Mouse (Mus musculus): ENCODE data around the gene Tcf20.

Tcf20 gene

DNA sequence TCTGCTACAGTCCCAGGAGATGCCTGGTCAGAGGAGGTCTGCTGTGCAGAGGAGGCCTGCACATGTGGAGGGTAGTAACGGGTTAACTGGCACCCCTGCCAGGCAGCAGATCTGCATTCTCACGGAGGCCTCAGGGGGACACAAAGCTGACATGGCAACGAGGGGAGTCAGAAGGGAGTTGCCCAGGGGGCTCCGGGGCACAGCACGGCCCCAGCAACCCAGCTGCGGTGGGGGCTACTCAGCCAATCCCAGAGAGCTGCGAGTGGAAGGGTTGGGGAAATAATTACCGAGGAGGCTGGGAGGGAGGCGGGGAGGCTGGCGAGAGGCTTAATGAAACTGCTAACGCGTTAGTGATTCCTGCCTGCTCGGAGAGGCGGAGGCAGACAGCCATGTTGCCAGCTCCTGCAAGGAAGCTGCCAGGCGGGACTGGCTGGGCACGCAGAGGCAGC lies 29.4 kb downstream of the Tcf20 start:
- no peak for DNase-seq (ENCODE audit: low spot score)

DNA sequence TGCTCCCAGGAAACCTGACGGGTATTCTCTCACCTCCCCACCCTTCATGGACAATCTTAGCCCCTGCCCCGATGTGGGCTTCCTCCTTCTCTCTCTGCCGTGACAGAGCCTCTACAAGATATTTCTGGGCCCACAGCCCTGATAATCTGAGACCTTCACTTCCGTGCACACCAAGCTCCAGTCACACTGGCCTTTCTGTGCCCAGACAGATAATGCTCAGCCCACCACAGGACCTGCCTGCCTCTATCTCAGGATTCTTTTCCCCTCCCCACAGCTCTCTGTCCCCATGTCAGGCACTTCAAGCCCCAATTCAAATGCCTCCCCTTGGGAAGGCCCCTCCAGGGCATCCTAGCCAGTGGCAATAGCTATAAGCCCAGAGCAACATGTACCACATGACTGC lies 31.0 kb downstream of the Tcf20 start:
- DNase-seq (ENCODE audit: low spot score), result no peak

DNA sequence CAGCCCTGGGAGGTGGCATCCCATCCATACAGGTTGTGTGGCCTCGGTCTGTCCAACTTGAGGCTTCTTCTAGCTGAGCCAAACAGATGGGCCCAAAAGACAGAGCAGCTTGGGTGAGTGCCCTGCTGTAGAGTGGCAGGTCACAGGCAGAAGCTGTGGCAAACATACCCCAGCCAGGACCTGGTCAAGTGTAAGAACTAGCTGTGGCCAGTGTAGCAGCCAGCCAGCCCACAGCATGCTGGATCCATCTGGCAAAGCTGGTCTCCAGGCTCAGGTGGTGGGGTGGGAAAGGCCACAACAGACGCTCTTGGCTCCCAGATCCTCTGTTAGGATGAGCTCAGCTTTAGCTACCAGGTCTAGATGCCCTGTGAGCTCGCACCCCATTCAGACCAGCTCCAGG lies 31.4 kb downstream of the Tcf20 start:
- no peak for DNase-seq (ENCODE audit: low spot score)

DNA sequence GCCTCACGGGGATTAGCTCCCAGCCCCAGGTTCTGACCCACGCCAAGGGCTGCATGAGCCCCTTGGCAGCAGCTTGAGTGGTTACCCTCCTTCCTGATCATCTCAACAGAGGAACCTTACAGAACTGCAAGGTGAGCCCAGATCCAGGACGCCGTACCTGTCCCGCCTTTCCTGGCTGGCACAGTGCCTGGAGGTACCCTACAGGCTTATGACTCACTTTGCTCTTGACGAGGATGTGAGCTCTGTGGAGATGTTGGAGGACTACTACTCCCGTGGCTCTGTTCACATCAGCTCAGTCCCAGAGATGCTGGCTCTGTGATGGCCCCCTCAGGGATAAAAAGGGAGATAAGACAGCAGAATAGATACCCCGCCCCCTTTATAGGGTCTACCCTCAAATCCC lies 32.4 kb downstream of the Tcf20 start:
- DNase-seq (ENCODE audit: low spot score), result no peak

DNA sequence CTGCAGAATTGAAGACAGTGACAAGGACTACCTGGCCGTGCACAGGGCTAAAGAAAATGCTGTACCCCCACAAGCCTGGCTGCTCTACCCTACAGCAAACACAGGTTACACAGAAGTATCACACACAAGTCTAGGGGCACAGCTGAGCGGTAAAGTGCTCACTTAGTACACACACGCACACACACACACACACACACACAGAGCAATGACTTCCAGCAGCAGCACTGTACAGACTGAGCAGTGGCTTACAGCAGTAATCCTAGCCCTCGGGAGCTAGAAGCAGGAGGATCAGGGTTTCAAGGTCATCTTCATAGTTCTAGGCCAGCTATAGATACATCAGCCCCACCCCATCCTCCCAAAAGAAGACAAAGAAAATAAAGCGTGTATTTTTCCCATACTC lies 33.6 kb downstream of the Tcf20 start:
- DNase-seq (ENCODE audit: low spot score), result no peak

DNA sequence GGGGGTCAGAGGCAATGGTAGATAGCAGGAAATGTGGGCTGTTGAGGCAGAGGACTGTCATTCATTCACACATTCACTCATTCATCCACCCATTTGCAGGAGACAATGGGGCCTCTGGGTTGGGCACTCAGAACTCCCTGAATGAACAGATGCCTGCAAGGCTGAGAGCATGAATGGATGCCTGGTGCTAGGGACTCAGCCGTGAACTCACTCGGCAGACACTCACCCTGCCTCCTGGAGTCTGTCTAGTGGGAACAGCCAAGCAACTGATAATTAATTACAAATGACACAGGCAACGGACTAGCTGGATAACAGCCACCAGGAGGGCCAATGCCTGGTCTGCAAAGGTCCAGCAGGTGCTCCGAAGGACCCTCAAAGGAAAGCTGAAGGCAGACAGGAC lies 34.6 kb downstream of the Tcf20 start:
- no peak for DNase-seq (ENCODE audit: low spot score)

DNA sequence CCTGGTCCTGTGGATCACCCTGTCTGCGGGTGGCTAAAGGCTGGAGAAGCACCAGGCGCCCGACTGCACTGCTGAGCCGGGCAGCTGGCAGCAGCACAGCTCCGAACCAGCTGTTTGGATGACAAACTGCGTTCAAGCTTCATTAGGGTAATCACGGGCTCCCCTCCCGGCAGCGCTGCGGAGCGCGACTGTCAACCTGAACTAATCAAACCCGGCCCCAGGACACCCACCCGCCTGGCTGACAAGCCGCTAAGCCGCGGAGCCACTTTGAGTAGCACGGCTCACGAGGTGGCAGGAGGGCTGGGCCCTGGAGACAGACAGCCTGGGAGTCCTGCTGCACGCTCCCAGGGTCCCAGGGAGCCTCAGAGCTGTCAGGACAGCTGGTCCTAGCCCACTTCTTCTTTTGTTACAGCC lies 35.4 kb downstream of the Tcf20 start:
- DNase-seq (ENCODE audit: low spot score), result no peak

DNA sequence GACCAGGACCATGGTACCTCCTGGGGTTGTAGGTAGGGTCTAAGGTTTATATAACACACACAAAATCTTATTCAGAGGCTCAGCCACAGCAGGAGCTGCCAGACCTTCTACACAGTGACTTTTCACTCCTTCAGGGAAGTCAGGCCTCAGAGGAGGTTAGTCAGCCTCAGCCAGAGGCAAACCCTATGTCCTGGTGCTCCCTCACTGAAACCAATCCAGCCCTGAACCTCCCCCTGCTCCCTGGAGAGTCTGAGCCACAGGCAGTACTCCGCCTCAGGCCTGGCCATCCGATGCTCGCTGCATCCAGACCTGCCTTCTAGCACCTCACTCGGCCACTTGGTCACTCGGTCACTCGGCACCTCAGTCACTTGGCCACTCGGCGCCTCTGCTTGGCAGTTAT lies 37.4 kb downstream of the Tcf20 start:
- no peak for DNase-seq (ENCODE audit: low spot score)

DNA sequence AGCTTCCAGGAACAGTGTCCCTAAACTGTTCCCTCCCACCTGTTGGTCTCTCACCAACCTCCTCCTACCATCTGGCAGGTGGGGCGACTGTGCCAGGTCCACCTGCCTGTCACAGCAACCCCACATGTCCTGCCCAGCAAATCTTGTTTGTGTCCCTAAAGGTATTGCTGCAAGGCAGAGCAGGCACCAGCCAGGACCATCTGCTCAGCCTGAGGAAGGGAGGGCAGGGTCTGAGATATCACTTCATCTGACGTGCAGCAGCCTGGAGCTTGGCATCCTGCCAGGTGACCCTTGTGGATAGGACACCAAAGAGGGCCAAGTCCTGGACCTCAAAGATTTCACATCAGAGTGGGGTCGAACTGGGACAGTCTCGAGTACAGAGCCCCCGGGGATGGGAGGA lies 40.2 kb downstream of the Tcf20 start:
- no peak for DNase-seq (ENCODE audit: low spot score)

DNA sequence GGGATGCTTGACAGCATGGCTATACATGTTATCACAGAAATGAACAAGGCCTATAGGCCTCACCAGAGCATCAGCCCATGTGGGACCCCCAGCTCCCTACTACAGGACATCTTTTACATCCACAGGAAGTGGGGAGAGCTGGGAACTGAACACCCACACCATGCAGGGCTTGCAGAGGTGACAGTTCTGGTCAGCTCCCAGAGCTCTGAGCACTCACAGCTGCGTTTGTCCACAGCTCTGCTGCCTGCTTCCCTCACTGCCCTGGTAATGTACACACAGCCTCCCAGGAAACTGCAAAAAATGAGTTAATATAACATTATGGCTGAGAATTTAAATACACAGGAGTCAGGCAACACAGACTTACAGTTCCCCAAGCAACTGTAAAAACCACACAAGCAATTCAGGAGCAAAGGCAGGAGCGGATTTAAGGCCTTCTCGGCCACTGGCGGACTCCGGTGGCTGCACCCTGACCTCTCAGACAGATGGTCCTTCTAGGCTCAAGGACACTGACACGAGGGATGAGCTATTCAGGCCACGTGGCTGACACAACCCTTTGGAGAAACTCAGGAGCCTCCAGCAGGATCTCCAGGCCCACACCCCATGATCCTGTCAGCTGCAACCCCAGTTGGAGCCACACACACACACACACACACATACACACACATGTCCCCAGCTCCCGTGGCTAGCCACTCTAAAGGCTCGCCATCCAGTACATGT lies 43.0 kb downstream of the Tcf20 start:
- no peak for DNase-seq (ENCODE audit: low spot score)

DNA sequence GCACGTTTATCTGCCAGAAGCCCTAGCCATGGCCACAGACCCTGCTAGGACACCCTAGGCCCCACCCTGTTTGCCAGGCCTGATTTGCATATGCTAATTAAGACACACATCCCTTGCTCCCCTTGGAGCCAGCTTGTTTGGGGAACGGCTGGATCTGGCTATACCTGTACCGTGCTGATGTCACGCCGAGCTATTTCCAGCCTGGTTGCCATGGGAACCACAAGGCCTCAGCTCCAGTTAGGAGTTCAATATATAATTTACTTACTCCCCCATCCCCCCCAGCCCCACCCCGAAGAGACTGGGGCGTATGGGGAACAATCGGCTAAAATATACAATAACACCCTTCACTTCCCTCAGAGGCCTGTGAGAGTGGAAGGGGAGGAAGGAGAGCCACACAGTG lies 45.9 kb downstream of the Tcf20 start:
- DNase-seq (ENCODE audit: low spot score), result no peak

DNA sequence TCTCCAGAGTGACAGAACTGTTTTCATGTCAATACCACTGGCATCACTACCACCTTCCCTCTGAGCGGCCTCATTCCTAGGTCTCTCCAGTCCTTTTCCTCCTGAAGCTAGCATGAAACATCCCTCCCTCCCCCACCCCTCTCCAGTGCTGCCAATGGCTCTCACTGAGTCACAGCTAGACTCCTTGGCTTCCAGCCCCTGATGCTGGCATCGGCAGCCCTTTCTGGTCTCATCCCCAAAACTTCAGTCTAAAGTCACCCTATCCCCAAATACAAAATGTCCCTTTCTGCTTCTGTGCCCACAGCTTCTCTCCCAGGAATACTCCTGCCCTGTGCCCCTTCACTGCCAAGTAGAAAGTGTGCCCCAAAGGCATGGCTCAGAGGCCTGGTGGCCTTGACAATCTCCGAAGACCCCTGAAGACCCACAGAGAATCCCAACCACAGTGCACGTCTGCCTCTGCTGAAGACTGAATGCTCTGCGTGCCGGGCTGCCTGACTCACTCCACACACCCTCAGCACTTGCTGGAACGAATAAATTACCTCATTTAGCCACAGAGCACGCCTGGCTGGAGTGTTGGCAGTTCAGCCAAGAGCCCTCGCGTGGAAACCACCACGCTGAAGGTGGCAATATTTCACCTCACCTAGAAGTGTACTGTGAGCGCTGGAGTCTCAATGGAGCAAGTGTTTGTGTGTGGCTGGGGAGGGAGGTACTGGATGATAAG lies 47.0 kb downstream of the Tcf20 start:
- no peak for DNase-seq (ENCODE audit: low spot score)

DNA sequence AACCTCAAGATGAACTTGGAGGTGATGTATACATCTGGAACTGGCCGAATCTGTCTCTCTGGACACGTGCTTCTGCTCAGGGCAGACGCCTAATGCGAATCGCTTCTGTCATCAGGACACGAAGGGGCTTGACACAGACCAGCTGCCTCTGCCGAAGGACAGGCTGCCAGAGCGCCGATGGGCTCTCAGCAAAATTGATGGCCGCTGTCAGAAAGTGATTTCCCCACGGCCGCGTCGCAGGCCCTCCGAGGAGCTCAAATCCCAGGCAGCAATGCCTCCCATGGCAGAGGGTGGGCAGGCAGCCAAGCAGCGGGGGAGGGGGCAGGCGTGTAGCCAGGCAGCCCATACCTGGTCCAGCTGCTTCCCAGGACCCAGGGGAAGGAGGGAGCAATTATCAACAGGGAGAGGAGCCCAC lies 49.5 kb downstream of the Tcf20 start:
- DNase-seq (ENCODE audit: low spot score), result no peak

DNA sequence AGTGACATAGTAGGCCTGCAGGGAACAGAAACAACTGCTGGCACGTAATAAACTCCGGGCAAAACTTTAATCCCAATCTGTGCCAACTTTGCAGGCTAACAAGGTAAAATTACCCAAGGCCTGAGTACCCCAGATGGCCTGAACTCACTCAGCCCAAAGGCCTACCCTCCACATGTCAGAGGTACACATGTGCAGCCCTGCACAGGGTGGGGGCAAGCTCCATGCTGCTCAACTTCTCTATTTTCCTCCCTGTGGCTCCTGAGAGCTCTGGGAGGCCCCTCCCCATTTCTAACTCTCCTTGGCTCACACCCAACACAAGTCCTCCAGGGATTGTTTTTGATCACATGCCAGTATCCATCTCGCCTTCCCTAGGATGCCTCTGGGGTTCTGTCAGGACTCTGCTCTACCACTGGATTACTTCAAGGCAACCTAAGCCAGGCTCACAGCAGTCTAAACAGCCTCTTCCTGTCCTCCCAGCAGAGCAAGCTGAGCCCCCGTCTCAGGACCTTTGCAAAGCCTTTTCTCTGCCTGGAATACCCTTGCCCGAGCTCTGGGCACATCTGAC lies 50.2 kb downstream of the Tcf20 start:
- DNase-seq (ENCODE audit: low spot score), result no peak

DNA sequence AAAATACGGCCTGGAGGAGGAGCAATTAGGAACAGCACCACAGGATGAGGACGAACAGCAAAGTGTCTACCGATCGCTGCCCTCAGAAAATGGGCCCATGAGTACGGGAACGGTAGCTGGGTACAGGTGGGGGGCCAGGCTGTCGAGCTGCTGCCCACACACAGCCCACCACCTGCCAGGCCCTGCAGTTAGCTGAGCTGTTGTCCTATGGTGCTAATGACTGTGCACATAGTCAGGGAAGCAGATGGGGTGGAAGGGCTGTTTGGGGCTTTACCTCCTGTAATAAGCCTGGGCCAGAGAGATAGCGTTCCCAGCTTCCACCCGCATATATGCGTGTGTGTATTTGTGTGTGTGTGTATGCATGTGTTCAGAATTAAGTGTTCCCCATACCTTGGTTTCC lies 52.7 kb downstream of the Tcf20 start:
- no peak for DNase-seq (ENCODE audit: low spot score)

DNA sequence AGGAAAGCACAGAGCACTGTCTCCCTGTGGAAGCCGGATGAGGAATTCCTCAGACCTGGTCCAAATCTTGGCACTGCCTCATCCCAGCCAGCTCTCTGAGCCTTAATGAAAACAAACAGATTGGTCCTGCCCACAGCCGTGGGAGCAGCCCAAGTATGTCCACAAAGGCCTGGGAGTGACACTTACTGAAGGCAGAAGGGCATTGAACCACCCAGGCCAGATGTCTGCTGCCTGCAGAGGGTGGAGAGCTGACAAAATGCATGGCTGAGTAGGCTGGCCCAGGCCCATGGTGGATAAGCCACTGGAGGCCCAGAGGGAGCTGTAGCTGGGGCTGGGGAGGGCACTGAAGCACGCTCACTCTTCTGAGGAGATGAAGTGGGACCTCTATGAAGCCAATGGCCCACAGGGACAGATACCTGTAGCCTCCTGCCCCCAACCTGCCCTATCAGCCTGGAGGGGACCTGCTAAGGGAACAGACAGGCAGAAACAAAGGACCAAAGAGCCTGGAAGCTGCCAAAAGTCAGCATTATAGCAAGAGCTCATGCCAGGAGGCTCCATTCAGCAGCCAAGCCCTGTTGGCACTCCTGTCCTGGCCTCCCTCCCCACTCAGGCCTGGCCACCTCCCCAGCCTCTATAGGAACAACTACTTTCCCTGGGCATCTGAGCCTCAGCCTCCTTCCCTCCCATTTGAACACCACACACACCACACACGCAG lies 54.6 kb downstream of the Tcf20 start:
- DNase-seq (ENCODE audit: low spot score), result no peak

DNA sequence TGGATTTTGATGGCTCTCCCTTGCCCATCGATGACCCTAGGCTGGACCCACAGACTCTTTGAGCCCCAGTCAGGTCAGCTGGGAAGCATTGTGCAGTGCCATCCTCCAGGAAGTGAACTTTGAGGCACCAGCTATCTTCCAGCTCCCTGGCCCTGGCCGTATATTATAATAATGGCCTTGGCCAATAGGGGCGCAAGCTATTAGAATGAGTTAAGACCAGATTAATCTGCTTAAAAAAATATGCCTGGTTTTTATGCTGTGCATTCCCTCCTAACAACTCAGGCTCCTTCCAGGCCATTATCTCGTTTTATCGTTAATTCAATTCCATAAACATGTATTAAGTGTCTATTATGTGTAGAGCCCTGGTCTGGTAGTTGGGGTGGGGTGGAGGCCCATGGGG lies 56.2 kb downstream of the Tcf20 start:
- no peak for DNase-seq (ENCODE audit: low spot score)

DNA sequence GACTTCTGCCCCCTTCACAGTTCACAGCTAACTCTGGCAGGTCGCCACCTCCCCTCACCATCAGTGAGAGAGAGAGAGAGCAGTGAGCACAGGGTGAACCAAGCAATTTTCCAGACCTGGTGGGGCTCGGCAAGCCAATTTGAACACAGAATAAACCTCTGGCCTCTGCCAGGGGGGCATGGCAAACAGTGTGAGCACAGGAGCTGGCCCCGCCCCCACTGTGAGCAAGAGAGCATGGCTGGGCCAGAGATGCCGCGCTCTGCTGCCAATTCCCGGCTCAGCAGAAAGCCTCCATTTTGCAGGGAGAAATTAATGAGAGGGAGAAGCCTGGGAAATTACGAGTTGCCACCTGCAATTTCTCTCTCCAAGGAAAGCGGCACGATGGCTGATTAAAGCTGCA lies 58.1 kb downstream of the Tcf20 start:
- no peak for DNase-seq (ENCODE audit: low spot score)

DNA sequence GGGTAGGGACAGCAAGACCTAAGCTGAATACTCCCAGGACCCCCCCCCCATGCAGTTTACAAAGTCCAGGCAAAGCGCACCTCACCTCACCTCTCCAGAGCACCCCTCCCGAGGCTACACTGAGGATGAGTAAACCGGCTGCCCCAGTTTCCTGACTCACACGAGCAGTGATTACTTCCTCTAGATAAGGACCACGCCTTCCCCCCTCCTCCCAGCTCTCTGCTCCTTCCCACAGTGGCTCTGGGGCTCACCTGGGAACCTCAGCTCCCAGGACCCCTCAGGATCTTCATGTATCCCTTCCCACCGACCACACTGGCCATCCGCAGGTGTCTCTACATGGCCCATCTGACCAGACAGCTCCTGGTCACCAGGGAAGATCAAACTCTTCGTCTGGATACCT lies 58.8 kb downstream of the Tcf20 start:
- DNase-seq (ENCODE audit: low spot score), result no peak

DNA sequence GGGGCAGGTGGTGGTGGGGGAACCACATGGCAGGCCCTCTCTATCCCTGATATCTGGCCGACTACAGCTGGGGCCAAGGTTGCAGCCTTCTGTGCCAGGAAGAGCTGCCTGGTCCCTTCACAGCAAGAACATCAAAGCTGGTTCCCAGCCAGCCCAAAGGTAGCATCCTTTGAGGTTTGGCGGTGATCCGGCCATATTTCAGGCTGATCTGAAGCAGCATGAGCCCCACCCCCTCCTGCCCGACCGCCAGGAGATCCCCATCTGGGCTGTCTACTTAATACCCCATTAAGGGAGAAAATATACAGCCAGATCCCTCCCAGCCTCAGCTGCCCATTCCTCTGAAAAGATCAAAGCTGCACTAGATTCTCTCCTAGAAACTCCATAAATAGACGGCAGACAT lies 59.6 kb downstream of the Tcf20 start:
- DNase-seq (ENCODE audit: low spot score), result no peak

DNA sequence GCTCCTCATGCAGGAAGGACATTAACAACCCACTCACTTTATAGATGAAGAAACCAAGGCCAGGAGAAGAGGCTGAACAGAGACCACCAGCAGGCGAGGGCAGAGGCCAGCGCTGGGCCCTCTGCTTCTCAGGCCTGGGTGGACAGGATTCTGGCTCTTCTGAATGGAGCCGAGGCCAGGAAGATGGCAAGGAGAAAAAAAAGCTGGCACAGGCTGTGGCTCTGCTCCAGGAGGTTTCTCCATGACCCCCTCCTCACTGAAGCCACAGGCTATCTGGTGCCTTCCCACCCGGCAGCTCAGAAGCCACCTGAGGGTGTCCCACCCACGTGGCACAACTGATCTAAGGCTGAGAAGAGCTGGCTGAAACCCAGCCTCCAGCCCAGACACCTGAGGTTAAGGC lies 60.6 kb downstream of the Tcf20 start:
- DNase-seq (ENCODE audit: low spot score), result no peak

DNA sequence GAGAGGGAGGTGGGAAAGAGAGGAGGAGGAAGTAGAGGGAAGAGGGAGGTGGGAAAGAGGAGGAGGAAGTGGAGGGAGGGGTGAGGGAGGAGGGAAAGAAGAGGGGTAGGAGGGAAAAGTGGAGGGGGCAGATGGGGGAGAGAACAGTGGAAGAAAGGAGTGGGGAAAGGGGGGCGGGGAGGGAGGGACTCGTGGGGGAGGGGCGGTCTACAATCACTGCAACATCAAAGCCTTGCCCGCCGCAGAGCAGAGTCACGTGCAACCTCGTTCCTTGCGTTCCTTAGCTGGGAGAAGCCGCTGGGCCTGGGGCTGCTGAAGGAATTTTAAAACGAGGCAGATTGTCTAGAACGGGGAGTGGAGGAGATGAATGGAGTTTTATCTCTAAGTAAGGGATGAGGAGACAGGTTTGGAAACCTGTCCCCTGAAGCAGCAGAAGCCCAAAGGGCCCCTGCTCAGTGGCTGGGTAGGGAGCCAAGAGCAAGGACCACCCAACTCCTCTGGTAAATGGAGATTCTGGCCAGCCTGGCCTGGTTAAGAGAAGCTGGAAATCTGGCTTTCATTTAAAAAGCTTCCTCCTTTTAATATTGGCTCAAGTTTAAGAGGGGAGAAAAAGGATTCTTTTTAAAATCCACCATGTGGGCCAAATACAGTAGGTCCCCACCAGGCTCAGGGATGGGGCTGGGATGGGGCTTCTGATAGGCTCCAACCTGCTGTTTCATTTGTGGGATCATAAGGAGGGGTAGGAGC lies 62.8 kb downstream of the Tcf20 start:
- DNase-seq (ENCODE audit: low spot score), result no peak
